11 mouse cellular contexts compared by ENCODE assay signal in the genomic region with DNA sequence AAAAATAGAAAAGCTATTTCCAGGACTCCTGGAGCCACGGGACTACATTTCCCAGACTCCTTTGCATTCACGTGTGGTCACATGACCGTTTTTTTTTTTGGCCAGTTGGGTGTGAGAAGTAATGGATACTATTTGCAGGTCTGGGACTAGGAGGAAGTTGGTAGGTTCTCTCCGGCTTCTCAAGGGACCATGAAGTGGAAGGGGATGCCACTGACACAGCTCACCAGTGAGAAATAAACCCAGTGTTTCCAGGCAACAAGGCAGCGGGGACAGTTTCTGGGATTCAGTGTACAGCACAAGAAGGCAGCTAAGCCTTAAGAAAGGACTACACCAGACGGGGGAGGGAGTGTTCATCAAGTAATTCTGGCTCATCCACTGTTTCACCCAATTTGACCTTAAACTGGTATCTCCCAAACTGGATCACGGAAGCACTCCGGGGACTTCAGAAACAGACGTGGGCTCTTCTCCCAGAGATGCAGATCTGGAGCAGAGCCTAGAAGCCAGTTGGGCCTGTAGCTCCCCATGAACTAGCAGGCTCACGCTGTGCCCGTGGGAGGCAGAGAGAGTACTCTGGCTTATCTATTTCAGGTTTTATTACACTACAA. TPM values are rescaled to one million over a fixed set of nuclear protein-coding genes. Genes with fewer than 3 reads are reported as not detected.
DNase-seq lines count a peak whose midpoint lies in the region; ATAC-seq and TF ChIP-seq lines count a peak whose summit lies in the region.
"Had no signal": no experiment of that assay in that cellular context is flagged by ENCODE, and none has a peak within 500 bp of the region (broad histone marks: within the 10 kb centered on the region; RNA-seq: fewer than 3 reads in every experiment).

No protein-coding gene starts in this region.

- H3K9me3 ChIP-seq in forebrain, postnatal 0 days (ENCODE audit: low read length): no peaks in the 10 kb centered on the region
- peaks cover 3% of the 10 kb centered on the region; the same call in 1 of the 2 replicates for H3K9me3 ChIP-seq in forebrain, embryonic 12.5 days
- peaks cover 5% of the 10 kb centered on the region for H3K9me3 ChIP-seq in CH12.LX (replicated peaks; ENCODE audit: low read length)
- no peaks in the 10 kb centered on the region for H3K9me3 ChIP-seq in forebrain, embryonic 15.5 days

- TF ChIP-seq POLR2A in CH12.LX (IDR thresholded peaks at IDR 0.05; ENCODE audit: low read depth, low read length): no peak

- H3K4me2 ChIP-seq in forebrain, postnatal 0 days (ENCODE audit: low read depth): no peak overlapping the region
- no peak overlapping the region for H3K4me2 ChIP-seq in forebrain, embryonic 12.5 days
- no peak overlapping the region for H3K4me2 ChIP-seq in CH12.LX (ENCODE audit: insufficient read depth, low read depth, poor library complexity, severe bottlenecking)
- H3K4me2 ChIP-seq in forebrain, embryonic 15.5 days (replicated peaks): no peak overlapping the region

- no peak for TF ChIP-seq CTCF in forebrain, postnatal 0 days (IDR thresholded peaks at IDR 0.05; ENCODE audit: low read depth)
- TF ChIP-seq CTCF in CH12.LX (conservative IDR thresholded peaks at IDR 0.05 in 1 of 2, IDR thresholded peaks at IDR 0.05 in 1 of 2; ENCODE audit: low read depth in 2 of 2, low read length in 2 of 2): no peak
- no peak for TF ChIP-seq CTCF in left cerebral cortex, adult 2 months (IDR thresholded peaks at IDR 0.05)

- no peak overlapping the region for H3K9ac ChIP-seq in forebrain, postnatal 0 days
- H3K9ac ChIP-seq in forebrain, embryonic 12.5 days: no peak overlapping the region
- no peak overlapping the region for H3K9ac ChIP-seq in CH12.LX (ENCODE audit: insufficient read depth, low read depth)
- H3K9ac ChIP-seq in forebrain, embryonic 15.5 days (replicated peaks): no peak overlapping the region

- intact Hi-C loops in left cerebral cortex, adult 2 months (cut with DNase I): no loop called here

- ATAC-seq in forebrain, postnatal 0 days: peak; percentile 70
- no peak for ATAC-seq in forebrain, embryonic 12.5 days (ENCODE audit: low FRiP score)
- peak; percentile 91 for ATAC-seq in frontal cortex, adult (ENCODE audit: low TSS enrichment)
- no peak for ATAC-seq in forebrain, embryonic 15.5 days (replicated peaks)

- in situ Hi-C loops in CH12.LX (cut with MboI; ENCODE audit: low pct_ligation_motif_present, low pct_unique_long_range_greater_than_20kb, low sequenced_read_pairs): no loop called here

- DNase-seq in forebrain, postnatal 0 days: peak; percentile 73
- DNase-seq in CH12.LX (ENCODE audit: extremely low read depth): no peak
- peak; percentile 55 to 65 for DNase-seq in left cerebral cortex, adult 2 months (ENCODE audit: extremely low spot score in 1 of 2, low spot score in 2 of 2)
- no peak for DNase-seq in adrenal gland, postnatal 25 days
- DNase-seq in thymus, adult 18-20 months: no peak
- DNase-seq: kidney, postnatal 25 days; thymus, adult 2 months had no signal

- peaks cover 48% of the 10 kb centered on the region for H3K36me3 ChIP-seq in forebrain, postnatal 0 days (ENCODE audit: insufficient read depth)
- peaks cover 25% of the 10 kb centered on the region for H3K36me3 ChIP-seq in forebrain, embryonic 12.5 days (replicated peaks)
- H3K36me3 ChIP-seq in CH12.LX (replicated peaks in 1 of 2; ENCODE audit: control insufficient read depth in 1 of 2, insufficient read depth in 1 of 2, low read length in 1 of 2): no peaks in the 10 kb centered on the region
- peaks cover 17% of the 10 kb centered on the region; the same call in 1 of the 2 replicates for H3K36me3 ChIP-seq in forebrain, embryonic 15.5 days
- H3K36me3 ChIP-seq: G1E had no signal

- TF ChIP-seq EP300 in CH12.LX (IDR thresholded peaks at IDR 0.05; ENCODE audit: low read length): no peak

- no peaks in the 10 kb centered on the region for H3K4me1 ChIP-seq in forebrain, postnatal 0 days (ENCODE audit: insufficient read depth)
- no peaks in the 10 kb centered on the region for H3K4me1 ChIP-seq in forebrain, embryonic 12.5 days
- H3K4me1 ChIP-seq in CH12.LX (ENCODE audit: control insufficient read depth in 1 of 2, insufficient read depth in 2 of 2): no peaks in the 10 kb centered on the region
- H3K4me1 ChIP-seq in forebrain, embryonic 15.5 days: no peaks in the 10 kb centered on the region

- dilution Hi-C loops in CH12.LX (cut with MboI; ENCODE audit: extremely low pct_ligation_motif_present, extremely low pct_unique_long_range_greater_than_20kb, low sequenced_read_pairs): no loop called here

- H3K27me3 ChIP-seq in forebrain, postnatal 0 days (ENCODE audit: insufficient read depth, low read length): no peaks in the 10 kb centered on the region
- no peaks in the 10 kb centered on the region for H3K27me3 ChIP-seq in forebrain, embryonic 12.5 days
- peaks cover 11% of the 10 kb centered on the region for H3K27me3 ChIP-seq in CH12.LX (replicated peaks)
- H3K27me3 ChIP-seq in forebrain, embryonic 15.5 days: no peaks in the 10 kb centered on the region

- no peaks in the 10 kb centered on the region for H3K79me2 ChIP-seq in CH12.LX (replicated peaks; ENCODE audit: control insufficient read depth, extremely low read depth, insufficient read depth, poor library complexity, severe bottlenecking)

- peak overlapping the region; percentile 2; the same call in 1 of the 2 replicates for H3K27ac ChIP-seq in forebrain, postnatal 0 days (ENCODE audit: low read depth, low read length)
- no peak overlapping the region for H3K27ac ChIP-seq in forebrain, embryonic 12.5 days
- no peak overlapping the region for H3K27ac ChIP-seq in CH12.LX (ENCODE audit: insufficient read depth, low read depth)
- H3K27ac ChIP-seq in left cerebral cortex, adult 2 months: no peak overlapping the region
- H3K27ac ChIP-seq in forebrain, embryonic 15.5 days (replicated peaks): no peak overlapping the region

- 62% methylated on average over 11 of the region's 11 CpGs for WGBS in forebrain, postnatal 0 days
- WGBS in forebrain, embryonic 12.5 days: 77% methylated on average over 11 of the region's 11 CpGs
- 68% methylated on average over 11 of the region's 11 CpGs for WGBS in forebrain, embryonic 15.5 days

- H3K4me3 ChIP-seq in forebrain, postnatal 0 days (ENCODE audit: low read depth, low read length): no peak overlapping the region
- no peak overlapping the region for H3K4me3 ChIP-seq in forebrain, embryonic 12.5 days (replicated peaks)
- no peak overlapping the region for H3K4me3 ChIP-seq in CH12.LX (replicated peaks in 1 of 3; ENCODE audit: low read depth in 2 of 3, low read length in 2 of 3, poor library complexity in 1 of 3)
- no peak overlapping the region for H3K4me3 ChIP-seq in left cerebral cortex, adult 2 months
- no peak overlapping the region for H3K4me3 ChIP-seq in forebrain, embryonic 15.5 days

- no peak for TF ChIP-seq RAD21 in CH12.LX (IDR thresholded peaks at IDR 0.05; ENCODE audit: low read depth, low read length)

TF ChIP-seq in CH12.LX, 34 proteins besides CTCF, POLR2A, EP300 and RAD21:
- TF ChIP-seq USF1 (IDR thresholded peaks at IDR 0.05; ENCODE audit: low read depth, low read length) (peak; percentile 26; the same call in 1 of the 2 replicates), HCFC1 (IDR thresholded peaks at IDR 0.05; ENCODE audit: low read depth, low read length) (peak; percentile 60), JUND (conservative IDR thresholded peaks at IDR 0.05; ENCODE audit: low read depth, low read length) (no peak), GABPA (IDR thresholded peaks at IDR 0.05; ENCODE audit: insufficient replicate concordance, low read depth, low read length) (no peak), SIN3A (IDR thresholded peaks at IDR 0.05; ENCODE audit: low read length) (no peak), USF2 (conservative IDR thresholded peaks at IDR 0.05; ENCODE audit: low read depth, low read length) (peak; percentile 36; the same call in 1 of the 2 replicates), ELF1 (IDR thresholded peaks at IDR 0.05; ENCODE audit: low read depth, low read length) (no peak), ZNF384 (IDR thresholded peaks at IDR 0.05; ENCODE audit: low read depth, low read length) (peak; percentile 39; the same call in 1 of the 2 replicates), NRF1 (IDR thresholded peaks at IDR 0.05; ENCODE audit: low read depth, low read length) (no peak)
TF ChIP-seq in CH12.LX: peak in this region for 4.

RNA-seq across cellular contexts. Expression of a gene that starts 39.3 kb away (rescaled TPM):
- total RNA-seq in forebrain, postnatal 0 days (2014; rRNA removed): 42.0 and 48.7 TPM in 2 replicates
- 10.1 and 16.5 TPM in 2 replicates for polyA plus RNA-seq in forebrain, postnatal 0 days (2015; fragmentation: Nextera tagmentation; extraction: Ambion mirVana)
- polyA plus RNA-seq in forebrain, embryonic 12.5 days (2016; fragmentation: Nextera tagmentation; extraction: Ambion mirVana): 14.3 and 14.8 TPM in 2 replicates
- total RNA-seq in CH12.LX (2012; rRNA removed) (0.08 and 0.29 TPM in 2 replicates), CH12.LX (2014; rRNA removed) (not detected in 2 replicates)
- not detected in 2 replicates for polyA plus RNA-seq in CH12.LX (2012; ENCODE audit: insufficient read length, low read depth)
- 100 to 1,000 TPM; 175 to 185 TPM for total RNA-seq in left cerebral cortex, adult 2 months (2021)
- total RNA-seq in adrenal gland, postnatal 25 days (2021): 7.8 and 14.5 TPM in 2 replicates
- 14.7 and 15.7 TPM in 2 replicates for polyA plus RNA-seq in forebrain, embryonic 15.5 days (2015; fragmentation: Nextera tagmentation; extraction: Ambion mirVana)
- polyA plus RNA-seq: G1E had no signal

RNA-seq across cellular contexts. Expression of a gene that starts 44.6 kb away (rescaled TPM):
- not detected in 2 replicates for total RNA-seq in forebrain, postnatal 0 days (2014; rRNA removed)
- polyA plus RNA-seq in forebrain, postnatal 0 days (2015; fragmentation: Nextera tagmentation; extraction: Ambion mirVana): not detected in 2 replicates
- polyA plus RNA-seq in forebrain, embryonic 12.5 days (2016; fragmentation: Nextera tagmentation; extraction: Ambion mirVana): 0.20 and 0.28 TPM in 2 replicates
- total RNA-seq in CH12.LX (2012; rRNA removed) (not detected in 2 replicates), CH12.LX (2014; rRNA removed) (not detected in 2 replicates)
- not detected in 2 replicates for polyA plus RNA-seq in CH12.LX (2012; ENCODE audit: insufficient read length, low read depth)
- total RNA-seq in left cerebral cortex, adult 2 months (2021): not detected
- total RNA-seq in adrenal gland, postnatal 25 days (2021): not detected in 2 replicates
- not detected in 2 replicates for polyA plus RNA-seq in forebrain, embryonic 15.5 days (2015; fragmentation: Nextera tagmentation; extraction: Ambion mirVana)
- total RNA-seq: G1E had no signal
- polyA plus RNA-seq: G1E; thymus, adult 2 months had no signal

RNA-seq across cellular contexts. Expression of a gene that starts 50.3 kb away (rescaled TPM):
- 9.2 and 10.9 TPM in 2 replicates for total RNA-seq in forebrain, postnatal 0 days (2014; rRNA removed)
- polyA plus RNA-seq in forebrain, postnatal 0 days (2015; fragmentation: Nextera tagmentation; extraction: Ambion mirVana): 2.7 and 3.3 TPM in 2 replicates
- polyA plus RNA-seq in forebrain, embryonic 12.5 days (2016; fragmentation: Nextera tagmentation; extraction: Ambion mirVana): 4.5 and 6.1 TPM in 2 replicates
- total RNA-seq in CH12.LX (2012; rRNA removed) (0.67 and 0.93 TPM in 2 replicates), CH12.LX (2014; rRNA removed) (0.76 and 0.85 TPM in 2 replicates)
- 3.6 and 4.6 TPM in 2 replicates for polyA plus RNA-seq in CH12.LX (2012; ENCODE audit: insufficient read length, low read depth)
- total RNA-seq in left cerebral cortex, adult 2 months (2021): 10 to 100 TPM; 39.6 to 45.1 TPM
- total RNA-seq in adrenal gland, postnatal 25 days (2021): 12.6 and 17.8 TPM in 2 replicates
- 4.4 and 4.9 TPM in 2 replicates for polyA plus RNA-seq in forebrain, embryonic 15.5 days (2015; fragmentation: Nextera tagmentation; extraction: Ambion mirVana)
- polyA plus RNA-seq: G1E had no signal

Comparison
In these comparisons a context has a peak if more than half of its experiments do, and no peak if none do; other contexts are left out.
1. ATAC-seq: peak in forebrain, postnatal 0 days (single experiment) and frontal cortex, adult (single experiment); none in forebrain, embryonic 12.5 days (single experiment) and forebrain, embryonic 15.5 days (single experiment).
2. DNase-seq: peak in forebrain, postnatal 0 days (single experiment) and left cerebral cortex, adult 2 months (2 of 2); none in CH12.LX (single experiment), adrenal gland, postnatal 25 days (single experiment) and thymus, adult 18-20 months (0 of 2).